Mouse (Mus musculus) stomach, postnatal 0 days (tissue): Measurements from ENCODE around the gene Exo5. TPM values are rescaled to one million over a fixed set of nuclear protein-coding genes. Genes with fewer than 3 reads are reported as not detected.

Experiments
- ATAC-seq: fragments of 200-750 bp; cut with Nextera tagmentation; 2 replicates; pipeline ENCODE4 v1.8.0; 2017; ENCODE audit not compliant: low FRiP score, low TSS enrichment
- DNase-seq: peaks from one replicate; pipeline ENCODE4 v3.0.0-alpha.2; 2016; ENCODE audit warnings: low spot score
- H3K27ac ChIP-seq: fragments of 300-500 bp; sonication (generic); replicated peaks from 2 replicates; pipeline ENCODE4 v1.5.1; 2014; ENCODE audit warnings: mild to moderate bottlenecking, control low read depth
- H3K27me3 ChIP-seq: fragments of 300-500 bp; sonication (generic); 2 replicates; pipeline ENCODE4 v1.6.1; 2014; ENCODE audit warnings: low read length; ENCODE audit not compliant: control insufficient read depth, insufficient read depth
- H3K36me3 ChIP-seq: fragments of 300-500 bp; sonication (generic); 2 replicates; pipeline ENCODE4 v1.6.1; 2014; ENCODE audit warnings: low read length, mixed read lengths; ENCODE audit not compliant: control insufficient read depth, insufficient read depth
- H3K4me1 ChIP-seq: fragments of 300-500 bp; sonication (generic); replicated peaks from 2 replicates; pipeline ENCODE4 v1.6.1; 2014; ENCODE audit warnings: antibody characterized with exemption; ENCODE audit not compliant: control insufficient read depth, insufficient read depth
- H3K4me2 ChIP-seq: fragments of 300-500 bp; sonication (generic); replicated peaks from 2 replicates; pipeline ENCODE4 v1.6.1; 2014; ENCODE audit warnings: low read depth, mild to moderate bottlenecking, control low read depth, moderate library complexity
- H3K4me3 ChIP-seq: fragments of 300-500 bp; sonication (generic); 2 replicates; pipeline ENCODE4 v1.5.1; 2014; ENCODE audit warnings: low read depth, low read length, control low read depth
- H3K9ac ChIP-seq: fragments of 300-500 bp; sonication (generic); 2 replicates; pipeline ENCODE4 v1.6.1; 2014; ENCODE audit warnings: mild to moderate bottlenecking, low read length, control low read depth, mixed read lengths
- H3K9me3 ChIP-seq: fragments of 300-500 bp; sonication (generic); 2 replicates; pipeline ENCODE4 v1.6.1; 2016; ENCODE audit warnings: low read length; ENCODE audit not compliant: control insufficient read depth
- CTCF ChIP-seq: IDR thresholded peaks from 2 replicates; pipeline ENCODE4 v1.5.1; 2016; ENCODE audit warnings: antibody characterized with exemption, low read depth, mild to moderate bottlenecking, moderate library complexity
- EP300 ChIP-seq: optimal IDR thresholded peaks from 2 replicates; pipeline ENCODE3; 2016; ENCODE audit warnings: antibody characterized with exemption
- WGBS: fragments of 180-500 bp; shearing (Covaris S2); extraction: QIAGEN DNeasy Blood & Tissue Kit; methylation state at CpG from one replicate; pipeline ENCODE4 v1.1.7; 2014; 5-methylcytosine and 5-hydroxymethylcytosine counted together
- polyA plus RNA-seq: library from polyadenylated mRNA; unstranded; fragments of >200 nt; fragmentation: Nextera tagmentation; extraction: Ambion mirVana; gene quantifications from 2 replicates; pipeline ENCODE4 v1.2.1, GENCODE M21; 2015

Gene Exo5
- polyA plus RNA-seq, 1 experiment from 2014 or later = 10.4 TPM

GRCm38 (mm10) chr4:120891960-120892359 lies 32.9 kb downstream of the Exo5 start:
- DNase-seq (no peak), ATAC-seq (no peak)
- no peaks in the 10 kb centered on the region for H3K4me1 ChIP-seq
- no peak overlapping the region for H3K27ac ChIP-seq
- H3K9ac ChIP-seq = no peak overlapping the region
- no peak overlapping the region for H3K4me2 ChIP-seq
- H3K9me3 ChIP-seq = no peaks in the 10 kb centered on the region
- no peaks in the 10 kb centered on the region for H3K27me3 ChIP-seq
- no peak overlapping the region for H3K4me3 ChIP-seq
- TF ChIP-seq CTCF (no peak), EP300 (no peak)
- H3K36me3 ChIP-seq = no peaks in the 10 kb centered on the region

DNA sequence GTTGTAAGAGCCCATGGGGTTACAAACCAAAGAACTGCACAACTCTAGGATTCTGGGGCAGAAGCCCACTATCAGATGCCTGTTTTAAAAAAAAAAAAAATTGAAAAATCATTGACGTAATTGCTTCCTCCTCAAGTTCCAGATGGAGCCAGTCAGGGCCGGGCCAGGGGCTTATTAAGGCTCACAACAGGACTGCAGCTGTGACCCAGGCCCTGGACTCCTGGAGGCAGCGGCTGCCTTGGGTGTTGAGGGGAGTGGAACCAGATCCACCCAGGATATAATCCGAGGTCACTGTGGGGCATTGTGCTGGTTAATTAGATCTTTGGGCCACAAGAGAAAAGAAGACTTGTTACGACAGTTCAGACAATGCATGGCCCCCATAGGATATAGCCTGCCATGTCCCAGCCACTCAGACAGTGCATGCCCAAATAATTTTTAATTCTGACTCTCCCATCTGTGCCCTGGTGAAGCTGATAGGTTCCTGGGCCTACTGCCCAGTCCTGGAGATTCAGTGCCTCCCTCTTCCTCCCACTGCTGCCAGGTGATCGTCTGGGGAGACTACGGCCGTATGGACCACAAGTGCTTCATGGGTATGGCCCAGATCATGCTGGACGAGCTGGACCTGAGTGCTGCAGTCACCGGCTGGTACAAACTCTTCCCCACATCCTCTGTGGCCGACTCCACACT lies 33.9 kb downstream of the Exo5 start:
- Histone ChIP-seq H3K27me3 (no peaks in the 10 kb centered on the region), H3K4me3 (no peak overlapping the region), H3K27ac (no peak overlapping the region), H3K4me1 (no peaks in the 10 kb centered on the region), H3K4me2 (no peak overlapping the region), H3K36me3 (no peaks in the 10 kb centered on the region), H3K9me3 (no peaks in the 10 kb centered on the region), H3K9ac (no peak overlapping the region)
- TF ChIP-seq EP300 = no peak
- TF ChIP-seq CTCF = no peak
- WGBS = 63% methylated on average over 11 of the region's 11 CpGs
- ATAC-seq = no peak
- no peak for DNase-seq

- H3K27me3 ChIP-seq = no peaks in the 10 kb centered on the region
- ATAC-seq = no peak
- no peak for DNase-seq
- no peaks in the 10 kb centered on the region for H3K4me1 ChIP-seq
- no peak overlapping the region for H3K4me2 ChIP-seq
- no peaks in the 10 kb centered on the region for H3K36me3 ChIP-seq
- 54% methylated on average over 8 of the region's 8 CpGs for WGBS
- H3K9ac ChIP-seq = no peak overlapping the region
- no peak overlapping the region for H3K27ac ChIP-seq
- TF ChIP-seq EP300 (no peak), CTCF (no peak)
- H3K9me3 ChIP-seq = no peaks in the 10 kb centered on the region
- no peak overlapping the region for H3K4me3 ChIP-seq
These were observed 35.9 kb downstream of the Exo5 start for GRCm38 (mm10) chr4:120888884-120889283.

DNA sequence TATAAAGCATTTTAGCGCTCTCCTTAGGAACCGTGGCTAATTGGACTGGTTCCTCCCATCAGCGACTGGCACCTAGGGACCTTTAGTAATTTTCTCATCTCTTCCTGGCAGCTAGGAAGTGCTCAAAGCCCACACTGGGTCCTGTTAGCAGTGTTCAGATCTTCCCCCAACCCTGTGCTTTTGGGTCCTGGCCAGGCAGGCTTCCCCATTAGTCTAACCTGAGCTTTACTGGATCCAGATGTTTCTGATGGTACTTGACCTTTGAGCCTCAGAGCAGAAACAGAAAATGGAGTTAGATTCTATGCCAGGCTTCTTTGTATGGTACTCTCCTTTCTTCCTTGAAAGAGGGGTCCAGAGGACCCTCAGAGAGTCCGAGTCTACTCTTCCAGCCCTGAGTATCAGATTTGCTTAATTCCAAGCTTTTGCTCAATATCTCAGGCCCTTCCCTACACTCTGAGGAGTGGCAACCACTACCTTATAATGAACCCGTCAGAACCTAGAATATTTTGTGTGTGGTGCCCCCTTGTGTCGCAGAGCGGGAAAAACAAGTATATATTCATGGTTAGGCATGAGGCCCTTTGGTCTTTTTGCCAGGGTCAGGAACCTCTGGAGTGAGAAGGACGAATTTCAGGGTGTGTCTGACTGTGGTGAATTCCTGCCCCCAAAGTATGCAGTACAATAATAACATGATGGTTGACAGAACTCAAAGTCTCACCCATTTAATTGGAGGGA lies 37.3 kb downstream of the Exo5 start:
- Histone ChIP-seq H3K27ac (no peak overlapping the region), H3K27me3 (no peaks in the 10 kb centered on the region), H3K9me3 (no peaks in the 10 kb centered on the region), H3K4me2 (no peak overlapping the region), H3K9ac (no peak overlapping the region), H3K4me3 (no peak overlapping the region), H3K4me1 (no peaks in the 10 kb centered on the region), H3K36me3 (no peaks in the 10 kb centered on the region)
- ATAC-seq = peak; percentile 22; the same call in 1 of the 2 replicates
- TF ChIP-seq EP300 = no peak
- peak; percentile 77 for TF ChIP-seq CTCF
- DNase-seq = peak; percentile 59
- WGBS = 34% methylated on average over 8 of the region's 8 CpGs

DNA sequence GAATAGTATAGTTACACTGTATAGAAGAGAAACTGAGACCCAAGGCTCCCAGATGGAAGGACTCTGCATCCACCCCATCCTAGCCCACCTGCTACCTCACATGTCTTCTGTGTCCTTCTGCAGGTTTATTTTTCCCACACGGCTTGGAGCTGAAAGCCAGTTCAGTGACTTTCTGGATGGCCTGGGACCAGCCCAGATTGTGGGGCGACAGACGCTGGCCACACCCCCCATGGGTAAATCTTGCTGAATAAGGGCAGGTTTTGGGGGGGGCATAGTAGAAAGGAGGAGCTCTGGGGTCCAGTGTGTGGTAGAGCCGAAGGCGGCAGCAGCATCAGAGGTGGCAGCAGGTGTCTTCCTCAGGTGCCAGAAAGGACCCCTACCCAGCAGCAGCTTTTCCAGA lies 38.0 kb downstream of the Exo5 start:
- H3K27me3 ChIP-seq = no peaks in the 10 kb centered on the region
- no peak overlapping the region for H3K27ac ChIP-seq
- no peaks in the 10 kb centered on the region for H3K9me3 ChIP-seq
- no peak overlapping the region for H3K4me3 ChIP-seq
- H3K9ac ChIP-seq = no peak overlapping the region
- DNase-seq (no peak), ATAC-seq (no peak)
- no peaks in the 10 kb centered on the region for H3K36me3 ChIP-seq
- TF ChIP-seq CTCF = no peak
- TF ChIP-seq EP300 = no peak
- no peaks in the 10 kb centered on the region for H3K4me1 ChIP-seq
- H3K4me2 ChIP-seq = no peak overlapping the region
- 59% methylated on average over 5 of the region's 5 CpGs for WGBS

GRCm38 (mm10) chr4:120886131-120886530 lies 38.7 kb downstream of the Exo5 start:
- Histone ChIP-seq H3K4me2 (no peak overlapping the region), H3K9ac (no peak overlapping the region), H3K9me3 (no peaks in the 10 kb centered on the region), H3K4me3 (no peak overlapping the region), H3K27ac (no peak overlapping the region), H3K36me3 (no peaks in the 10 kb centered on the region), H3K4me1 (no peaks in the 10 kb centered on the region), H3K27me3 (no peaks in the 10 kb centered on the region)
- 22% methylated on average over 4 of the region's 4 CpGs for WGBS
- no peak for DNase-seq
- ATAC-seq = no peak
- no peak for TF ChIP-seq CTCF
- no peak for TF ChIP-seq EP300
